Mouse (Mus musculus): ENCODE data around the gene Syt2.

DNA sequence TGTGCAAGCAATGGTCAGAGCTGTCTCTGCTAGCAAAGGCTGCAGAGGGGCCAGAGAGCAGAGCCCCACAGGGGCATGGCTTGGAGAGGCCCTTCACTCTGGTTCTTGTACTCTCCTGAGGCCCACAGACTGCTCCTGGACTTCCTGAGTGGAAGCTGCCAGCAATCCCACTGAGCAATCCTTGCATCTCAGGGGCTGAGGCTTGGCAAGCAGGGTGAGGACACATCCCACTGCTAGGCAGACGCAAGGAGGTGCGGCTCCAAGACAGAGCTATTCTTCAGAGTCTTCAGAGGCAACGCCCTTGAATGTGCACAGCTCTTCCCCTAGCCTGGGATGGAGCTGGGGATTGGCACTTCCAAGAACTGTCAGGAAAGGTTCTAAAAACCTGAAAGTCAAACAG, 110.8 kb downstream of the Syt2 start:
- TF ChIP-seq POLR2A (IDR thresholded peaks at IDR 0.05; ENCODE audit: borderline replicate concordance, extremely low read depth, insufficient read depth, insufficient read length, poor library complexity, severe bottlenecking), result no peak
- no peak for TF ChIP-seq CTCF (IDR thresholded peaks at IDR 0.05; ENCODE audit: borderline replicate concordance, extremely low read depth, insufficient read depth, insufficient read length)

Measured in brain, embryonic 14.5 days (tissue).